Mouse (Mus musculus) thymus, postnatal 25 days (tissue): ENCODE results near the gene Tgfa.

Source experiments
- DNase-seq: peaks from one replicate; pipeline ENCODE4 v3.0.0; 2022

Gene Tgfa

DNA sequence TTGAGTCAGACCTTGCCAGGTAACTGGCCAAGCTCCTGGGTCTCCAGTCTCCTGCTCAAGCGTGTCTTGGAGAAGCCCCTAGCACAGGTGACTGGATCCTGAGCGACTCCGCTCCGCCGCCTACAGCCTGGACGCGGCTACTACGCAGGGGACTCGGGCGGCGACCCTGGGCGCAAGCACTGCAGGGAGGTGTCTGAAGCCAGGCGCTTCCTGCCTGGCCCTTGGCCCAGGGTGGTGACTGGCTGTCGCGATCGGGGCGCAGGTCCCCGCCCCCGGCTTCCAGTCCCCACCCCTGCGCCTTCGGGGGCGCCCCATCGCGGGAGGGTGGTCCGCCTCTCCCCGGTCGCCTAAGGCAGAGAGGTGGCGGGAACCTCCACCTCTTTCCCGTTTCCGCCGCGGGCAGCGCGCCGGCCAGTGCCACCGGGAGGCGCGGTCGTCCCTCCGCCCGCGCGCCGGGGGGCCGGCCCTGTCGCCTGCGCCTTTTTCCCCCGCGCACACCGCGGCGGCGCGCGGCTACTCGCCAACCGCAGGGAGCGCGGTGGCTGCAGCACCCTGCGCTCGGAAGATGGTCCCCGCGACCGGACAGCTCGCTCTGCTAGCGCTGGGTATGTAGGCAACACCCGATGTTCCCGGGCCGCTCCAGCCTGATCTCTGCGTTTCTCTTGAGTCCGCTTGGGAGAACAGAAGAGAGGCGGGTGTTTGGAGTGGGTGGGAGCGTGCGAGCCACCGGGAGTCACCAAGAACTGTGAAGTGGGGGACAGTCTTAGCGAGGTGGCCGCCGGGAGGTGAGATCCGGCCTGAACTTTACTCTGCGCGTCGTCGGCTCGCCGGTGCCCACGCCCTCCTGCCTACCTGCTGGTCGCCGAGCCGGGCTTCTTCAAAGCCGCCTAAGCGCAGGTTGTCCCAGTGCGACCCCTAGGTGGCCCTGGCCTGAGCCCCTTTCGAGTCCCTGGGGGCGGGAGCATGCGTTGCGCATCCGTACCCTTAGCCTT, at the start of gene Tgfa:
TSS of gene Tgfa (plus strand) at position 283 of the 992 bp plus-strand sequence.
- peak; percentile 25 for DNase-seq

DNA sequence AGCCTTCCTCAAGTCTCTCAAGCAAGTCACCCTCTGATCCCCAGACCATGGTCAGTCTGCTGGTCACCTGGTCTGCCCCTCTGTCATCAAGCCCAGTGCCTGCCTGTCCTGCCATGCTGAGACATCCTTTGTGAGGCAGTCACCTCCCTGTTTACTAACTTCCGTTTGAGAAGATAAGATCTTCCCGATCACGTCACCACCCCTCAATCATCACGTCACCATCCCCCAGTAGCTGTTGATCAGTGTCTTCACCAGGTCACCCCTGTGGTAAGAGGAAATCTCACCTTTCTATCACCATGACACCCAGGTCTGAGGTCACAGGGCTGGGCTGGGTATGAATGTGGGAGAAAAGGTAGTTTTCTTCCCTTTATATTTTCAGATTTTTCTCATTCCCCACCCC, 46.5 kb upstream of the Tgfa start:
- DNase-seq: no peak

DNA sequence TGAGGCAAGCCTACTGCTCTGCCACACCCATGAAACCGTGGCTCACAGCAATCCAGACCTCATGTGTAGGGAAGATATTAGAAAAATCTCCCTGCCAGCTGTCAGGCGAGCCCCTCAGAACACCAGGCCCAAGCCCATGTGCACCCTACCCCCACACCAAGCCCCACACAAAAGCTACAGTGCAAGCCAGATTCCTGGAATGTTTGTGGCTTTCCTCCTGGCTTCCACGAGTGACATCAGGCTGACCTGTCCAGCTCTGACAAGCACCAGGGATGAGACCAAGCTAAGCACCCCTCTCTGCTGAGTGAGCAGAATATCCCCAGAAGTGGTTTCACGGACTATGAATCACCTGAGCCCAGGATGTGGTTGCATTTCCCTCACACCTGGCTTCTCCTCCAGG, 46.0 kb upstream of the Tgfa start:
- no peak for DNase-seq

DNA sequence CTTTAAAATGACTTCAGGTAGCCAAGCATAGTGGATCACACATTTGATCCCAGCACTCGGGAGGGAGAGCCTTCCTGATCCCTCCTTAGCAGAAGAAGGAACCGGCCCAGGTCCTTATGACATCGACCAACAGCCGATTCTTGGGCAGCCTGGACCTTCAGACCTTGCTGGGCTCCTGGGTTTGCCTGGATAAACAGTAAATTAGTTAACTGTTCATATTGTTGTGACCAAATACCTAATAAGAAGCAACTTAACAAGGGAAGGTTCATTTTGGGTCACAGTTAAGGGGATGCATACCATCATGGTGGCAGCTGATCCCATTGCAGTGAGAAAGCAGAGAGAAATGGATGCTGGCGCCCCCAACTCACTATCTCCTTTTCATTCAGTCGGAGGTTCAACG, 42.3 kb upstream of the Tgfa start:
- no peak for DNase-seq

DNA sequence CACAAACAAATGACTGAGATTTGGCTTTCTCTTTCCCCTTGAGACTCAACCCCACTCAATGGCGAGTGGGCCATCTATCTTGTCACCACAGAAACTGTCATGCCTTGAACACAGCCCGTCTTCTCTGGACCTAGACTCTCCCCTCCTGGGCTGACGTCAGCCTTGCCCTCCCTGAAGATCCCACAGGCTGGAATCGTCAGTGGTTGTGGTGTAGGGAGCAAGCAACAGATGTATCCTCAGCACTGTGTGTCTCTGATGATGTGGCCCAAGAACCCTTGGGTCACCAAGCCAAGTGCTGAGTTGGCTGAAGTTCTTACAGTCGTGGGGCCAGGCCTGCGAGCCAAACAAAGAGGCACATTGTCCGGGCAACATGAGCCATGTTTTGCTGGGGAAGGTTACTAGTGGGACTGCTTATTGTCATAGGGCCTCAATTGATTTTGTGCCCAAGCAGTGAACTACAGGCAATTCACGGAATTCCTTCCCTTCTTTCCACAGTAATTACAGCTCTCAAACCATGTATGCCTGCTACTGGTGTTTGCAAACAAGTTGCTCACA, 41.5 kb upstream of the Tgfa start:
- no peak for DNase-seq

DNA sequence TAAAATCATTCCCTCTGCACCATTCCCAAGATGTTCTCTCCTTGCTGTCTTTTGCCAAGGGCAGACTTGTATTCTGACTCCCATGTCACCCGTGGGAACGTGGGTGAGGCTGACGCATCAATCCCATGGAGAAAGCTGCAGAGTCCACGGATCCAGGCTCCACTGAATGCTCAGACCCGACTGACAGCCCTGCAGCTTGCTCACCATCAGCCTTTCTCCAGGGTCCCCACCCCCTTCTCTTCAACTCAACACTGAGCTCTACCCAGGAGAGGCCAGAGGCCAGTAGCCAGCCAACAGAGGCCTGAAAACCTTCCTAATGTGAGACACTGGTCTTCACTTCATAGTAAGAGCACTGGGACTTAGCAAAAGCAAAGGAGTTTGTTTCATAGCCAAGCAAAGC, 41.0 kb upstream of the Tgfa start:
- no peak for DNase-seq

DNA sequence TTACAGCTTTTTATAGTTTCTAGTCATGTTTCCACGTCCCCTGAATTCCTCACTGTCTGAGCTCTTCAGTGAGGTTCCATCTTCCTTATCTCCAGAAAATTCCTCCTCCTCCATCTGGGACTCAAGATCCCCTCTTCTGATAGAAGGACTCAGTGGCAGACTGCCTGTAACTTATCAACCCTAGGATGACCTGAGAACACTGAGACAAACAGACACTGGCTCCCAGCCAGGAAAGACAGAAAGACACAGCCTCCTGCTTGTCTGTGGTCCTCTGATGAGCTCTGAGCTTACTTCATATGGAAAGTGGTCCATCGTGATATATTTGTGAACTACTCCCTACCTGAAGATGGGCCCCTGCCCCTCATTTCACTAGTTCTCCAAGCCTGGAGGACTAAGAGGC, 40.5 kb upstream of the Tgfa start:
- DNase-seq: no peak

DNA sequence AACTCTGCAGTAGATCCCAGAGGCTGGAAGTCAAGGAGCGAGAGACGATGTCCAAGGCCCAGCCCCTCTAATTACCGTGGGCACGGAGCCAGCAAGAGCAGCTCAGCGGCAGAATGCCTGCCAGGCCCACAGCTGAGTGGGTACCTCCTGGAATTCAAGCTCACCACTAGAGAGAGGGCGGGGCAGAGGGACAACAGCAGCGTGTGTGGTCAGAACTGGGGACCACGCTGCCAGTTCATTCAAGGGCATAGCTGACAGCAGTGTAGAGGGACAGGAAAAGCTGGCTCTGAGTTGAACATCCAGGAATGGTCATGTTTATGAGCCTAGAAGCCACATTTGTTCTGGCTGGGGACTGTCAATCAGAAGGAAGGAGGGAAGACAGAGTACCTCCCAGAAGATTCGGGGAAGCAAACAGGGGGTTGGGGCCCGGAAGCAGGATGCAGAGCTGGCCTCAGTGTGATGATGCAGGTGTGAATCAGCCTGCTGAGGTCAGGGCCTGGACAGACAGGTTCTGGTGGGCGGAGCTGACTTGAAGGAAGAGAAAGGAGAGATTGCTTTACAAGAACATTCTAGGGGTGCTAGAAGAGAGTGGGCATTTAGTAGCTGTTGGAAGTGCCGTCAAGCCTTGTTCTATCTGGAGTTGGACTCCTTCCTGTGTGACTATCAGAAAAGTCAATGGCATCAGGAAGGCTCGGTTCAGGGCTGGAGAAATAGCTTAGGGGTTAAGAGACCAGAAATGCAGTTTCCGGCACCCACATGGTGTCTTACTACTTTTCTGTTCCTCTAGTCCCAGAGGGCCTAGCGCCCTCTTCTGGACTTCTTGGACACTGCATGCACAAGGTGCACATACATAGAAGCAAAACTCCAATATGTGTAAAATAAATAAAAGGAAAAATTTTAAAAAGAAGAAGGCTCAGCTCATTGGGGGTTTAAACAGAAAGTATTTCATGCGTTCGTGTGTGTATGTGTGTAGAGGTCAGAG, 37.5 kb upstream of the Tgfa start:
- no peak for DNase-seq

DNA sequence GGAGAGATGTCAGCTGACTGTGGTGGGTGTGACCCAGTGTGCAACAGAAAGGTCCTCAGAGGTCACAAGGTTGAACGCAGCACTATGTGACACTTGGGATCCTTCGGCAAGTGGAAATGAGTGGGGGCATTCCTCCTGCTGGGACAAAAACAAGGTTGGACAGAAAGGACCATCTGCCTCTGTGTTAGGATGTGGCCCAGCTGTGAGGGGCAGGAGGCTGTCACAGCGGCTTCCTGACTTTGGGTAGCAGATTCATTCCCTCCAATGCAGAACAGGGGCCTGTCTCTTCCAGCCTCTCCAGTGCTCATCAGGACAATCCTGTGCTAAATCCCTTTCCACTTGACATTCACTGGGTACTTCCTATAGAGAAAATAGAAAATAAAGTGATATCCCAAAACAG, 34.1 kb upstream of the Tgfa start:
- DNase-seq: no peak

DNA sequence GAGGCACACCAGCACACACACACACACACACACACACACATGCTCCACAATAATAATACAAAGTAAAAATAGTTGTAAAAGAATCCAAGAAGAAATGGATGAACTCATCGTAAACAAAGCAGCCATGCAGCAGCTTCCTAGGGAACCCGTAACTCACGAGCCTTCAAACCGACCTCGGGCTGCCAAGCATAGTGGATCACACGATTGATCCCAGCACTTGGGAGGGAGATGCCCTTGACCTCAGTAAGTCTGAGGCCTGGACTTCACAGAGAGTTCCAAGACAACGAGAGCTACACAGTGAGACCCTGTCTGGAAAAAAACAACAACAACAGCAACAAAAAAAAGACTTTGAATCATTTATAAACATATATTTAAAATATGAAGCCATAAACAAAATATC, 33.4 kb upstream of the Tgfa start:
- no peak for DNase-seq

DNA sequence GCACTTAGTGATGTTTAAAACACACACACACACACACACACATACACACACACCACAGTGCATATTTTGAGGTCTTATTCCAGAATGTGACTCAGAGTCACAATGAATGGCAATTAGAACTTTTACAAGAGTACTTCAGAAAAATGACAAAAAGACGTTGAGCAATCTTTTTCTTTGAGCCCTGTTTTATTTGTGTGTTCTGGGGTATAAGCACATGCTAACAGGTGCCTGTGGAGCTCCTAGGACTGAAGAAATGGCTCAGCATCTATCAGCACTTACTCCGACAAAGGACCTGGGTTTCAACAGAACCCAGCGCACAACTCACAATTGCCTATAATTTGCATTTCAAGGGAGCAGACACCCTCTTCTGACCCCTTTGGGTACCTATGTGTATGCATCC, 31.0 kb upstream of the Tgfa start:
- no peak for DNase-seq

DNA sequence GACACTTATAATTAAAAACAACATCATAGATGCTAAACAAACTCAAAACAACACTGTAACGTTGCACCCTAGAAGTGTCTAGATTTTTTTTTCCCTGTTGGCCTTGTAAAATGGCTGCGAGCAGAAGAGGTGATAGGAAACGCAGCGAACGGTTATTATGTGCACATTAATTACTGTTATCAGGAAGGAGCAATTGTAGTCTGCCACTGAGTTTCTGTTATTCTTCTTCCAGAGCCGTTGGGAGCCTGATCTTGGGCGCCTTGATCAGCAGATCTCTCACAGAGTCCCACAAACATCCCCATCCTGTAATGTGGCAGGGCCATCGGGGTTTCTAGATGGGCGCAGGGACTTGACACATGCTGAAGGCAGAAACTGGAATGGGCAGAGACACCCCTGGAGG, 28.6 kb upstream of the Tgfa start:
- no peak for DNase-seq

DNA sequence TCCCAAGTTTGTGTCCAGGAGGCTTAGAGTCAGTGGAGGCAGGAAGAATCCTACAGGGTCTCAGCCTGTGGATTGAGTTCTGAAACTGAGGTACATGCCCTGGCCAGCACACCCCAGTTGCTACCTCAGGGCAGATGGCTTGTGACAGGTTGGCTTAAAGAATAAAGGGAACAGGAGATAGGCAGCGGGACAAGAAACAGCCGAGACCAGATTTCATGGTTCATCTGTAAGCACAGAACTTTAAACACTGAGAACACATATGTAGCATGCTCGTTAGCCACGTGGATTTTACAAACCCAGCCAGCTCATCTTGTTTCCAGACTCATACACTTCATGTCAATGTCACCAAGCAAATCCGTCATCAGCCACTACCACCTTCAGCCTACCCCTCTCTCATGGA, 27.2 kb upstream of the Tgfa start:
- DNase-seq: no peak

DNA sequence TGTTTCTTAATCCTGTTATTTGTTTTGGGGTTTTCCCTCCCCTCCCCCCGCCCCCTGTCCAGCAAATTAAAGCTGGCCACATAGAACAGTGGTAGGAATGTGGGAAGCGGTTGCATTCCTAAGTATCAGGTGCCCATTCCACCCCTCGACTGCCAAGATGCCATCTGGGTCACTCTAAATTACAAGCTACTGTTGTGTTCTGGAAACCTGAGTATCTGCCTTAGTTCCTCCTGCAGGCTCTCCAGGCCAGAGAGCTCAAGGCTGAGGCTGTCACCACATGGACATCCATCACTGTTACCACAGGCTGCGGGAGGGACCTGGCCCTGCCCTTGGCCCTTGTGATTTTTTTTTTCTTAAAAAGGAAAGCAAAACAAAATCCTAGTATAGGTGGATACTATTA, 25.9 kb upstream of the Tgfa start:
- DNase-seq: no peak

DNA sequence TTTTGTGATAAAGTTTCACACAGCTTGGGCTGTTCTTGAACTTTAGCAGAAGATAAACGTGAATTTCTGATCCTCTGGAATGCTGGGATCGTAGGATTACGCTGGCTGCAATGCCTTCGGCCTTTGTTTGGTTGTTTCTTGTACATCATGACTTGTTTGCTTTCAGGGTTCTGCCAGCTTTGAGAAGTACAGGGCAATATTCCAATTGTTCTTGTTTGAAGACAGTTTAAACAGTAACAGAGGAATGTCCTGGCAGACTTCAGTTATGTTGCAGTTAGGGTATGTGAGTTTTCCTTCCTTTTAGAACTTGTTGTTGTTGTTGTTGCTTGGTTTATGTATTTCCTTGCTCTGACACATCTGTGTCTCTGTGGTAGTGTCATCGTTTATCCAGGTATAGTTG, 18.8 kb upstream of the Tgfa start:
- no peak for DNase-seq

DNA sequence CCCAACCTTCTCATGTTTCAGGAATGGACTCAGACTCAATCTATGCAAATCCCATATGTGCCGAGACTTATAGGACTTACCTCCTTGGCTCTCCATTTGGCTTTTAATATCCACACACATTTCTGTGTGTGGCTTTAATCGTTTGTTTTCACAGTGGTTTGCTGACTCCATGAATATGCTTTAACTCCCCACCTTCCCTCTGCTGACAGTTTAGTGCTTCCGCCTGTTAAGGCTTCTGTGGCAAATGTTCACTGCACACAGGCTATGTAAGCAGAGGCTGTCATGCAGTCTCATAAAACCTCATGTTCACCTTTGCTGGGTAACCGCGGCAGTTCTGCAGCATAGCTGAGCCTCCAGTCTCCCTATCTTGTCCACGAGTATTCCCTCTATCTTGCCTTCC, 18.3 kb upstream of the Tgfa start:
- no peak for DNase-seq

DNA sequence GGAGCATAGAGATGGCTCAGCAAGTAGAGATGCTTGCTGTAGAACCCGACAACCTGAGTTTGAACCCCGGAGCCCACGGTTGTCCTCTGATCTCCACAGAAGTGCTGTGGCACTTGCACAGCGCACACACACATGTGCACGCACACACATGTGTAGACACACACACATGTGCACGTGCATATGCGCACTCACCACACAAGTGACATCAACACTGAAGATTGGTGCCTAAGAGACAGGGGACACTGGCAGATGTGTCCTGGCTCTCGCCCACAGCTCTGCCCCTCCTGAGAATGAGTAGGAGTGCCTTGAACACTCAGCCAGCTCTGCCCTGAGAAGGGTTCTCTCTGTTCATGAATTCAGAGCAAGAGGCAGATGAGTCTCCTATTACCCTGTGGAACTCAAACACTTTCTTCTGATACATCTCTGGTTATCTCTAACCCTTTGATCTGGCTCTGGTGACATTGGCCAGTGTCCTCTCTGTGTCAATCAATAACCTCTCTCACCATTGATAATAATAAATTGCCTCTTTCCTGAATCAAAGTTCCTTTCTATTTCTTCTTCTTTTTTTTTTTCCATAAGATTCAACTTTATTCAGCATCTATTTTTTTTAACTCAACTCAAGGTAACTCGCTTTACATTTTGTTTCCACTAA, 17.6 kb upstream of the Tgfa start:
- no peak for DNase-seq

DNA sequence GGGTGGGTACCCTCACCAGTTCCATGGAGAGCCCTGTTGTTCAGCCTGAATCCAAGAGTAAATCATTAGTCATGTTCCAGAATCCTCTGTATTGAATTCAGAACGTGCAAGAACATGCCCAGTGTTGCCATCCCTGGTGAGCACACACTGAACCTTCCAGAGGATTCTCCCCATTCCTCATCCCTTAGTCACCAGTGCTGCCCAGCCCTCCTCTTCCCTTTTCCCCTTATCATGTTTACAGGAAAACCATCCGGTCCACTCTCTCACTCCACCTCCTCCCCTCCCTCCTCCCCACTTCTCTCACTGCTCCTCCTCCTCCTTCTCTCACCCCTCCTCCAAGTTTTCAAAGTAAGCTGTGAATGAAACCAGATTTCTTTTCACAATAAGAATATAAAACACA, 14.4 kb upstream of the Tgfa start:
- DNase-seq: no peak

DNA sequence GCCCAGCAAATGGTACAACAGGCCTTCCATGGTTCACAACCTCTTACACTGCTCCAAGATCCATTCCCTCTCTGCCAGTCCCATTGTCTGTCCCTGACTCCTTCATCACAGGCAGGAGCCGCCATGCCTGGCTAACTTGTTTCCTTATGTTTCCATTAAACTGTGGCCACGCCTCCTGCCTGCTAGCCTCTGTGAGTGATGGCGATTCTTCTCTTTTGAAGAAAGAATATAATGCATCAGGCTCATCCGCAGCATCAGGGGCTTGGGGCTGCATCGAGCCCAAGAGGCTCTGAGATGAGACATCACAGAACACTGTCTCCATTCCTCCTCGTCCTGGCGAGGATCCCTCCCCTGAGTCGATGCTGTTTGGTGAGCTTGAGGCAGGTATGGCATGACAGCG, 13.0 kb upstream of the Tgfa start:
- DNase-seq: no peak

DNA sequence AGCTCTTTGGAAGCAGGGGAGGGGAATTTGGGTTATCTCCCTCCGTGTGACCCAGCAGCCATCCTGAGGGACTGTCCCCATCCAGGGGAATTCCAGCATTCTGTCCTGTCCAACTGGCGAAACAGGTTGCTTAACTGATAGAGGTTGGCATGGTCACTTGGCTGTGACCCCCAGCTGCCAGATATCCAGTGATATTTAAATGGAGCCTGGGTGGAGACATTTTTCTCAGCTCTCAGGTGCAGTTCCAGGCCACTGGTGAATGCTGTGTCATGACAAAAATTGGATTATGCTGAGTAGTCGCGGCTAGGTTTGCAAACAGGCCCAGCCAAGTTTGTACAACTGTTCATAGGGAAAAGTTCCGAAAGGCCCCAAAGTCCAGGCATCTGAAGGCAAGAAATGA, 12.4 kb upstream of the Tgfa start:
- no peak for DNase-seq

DNA sequence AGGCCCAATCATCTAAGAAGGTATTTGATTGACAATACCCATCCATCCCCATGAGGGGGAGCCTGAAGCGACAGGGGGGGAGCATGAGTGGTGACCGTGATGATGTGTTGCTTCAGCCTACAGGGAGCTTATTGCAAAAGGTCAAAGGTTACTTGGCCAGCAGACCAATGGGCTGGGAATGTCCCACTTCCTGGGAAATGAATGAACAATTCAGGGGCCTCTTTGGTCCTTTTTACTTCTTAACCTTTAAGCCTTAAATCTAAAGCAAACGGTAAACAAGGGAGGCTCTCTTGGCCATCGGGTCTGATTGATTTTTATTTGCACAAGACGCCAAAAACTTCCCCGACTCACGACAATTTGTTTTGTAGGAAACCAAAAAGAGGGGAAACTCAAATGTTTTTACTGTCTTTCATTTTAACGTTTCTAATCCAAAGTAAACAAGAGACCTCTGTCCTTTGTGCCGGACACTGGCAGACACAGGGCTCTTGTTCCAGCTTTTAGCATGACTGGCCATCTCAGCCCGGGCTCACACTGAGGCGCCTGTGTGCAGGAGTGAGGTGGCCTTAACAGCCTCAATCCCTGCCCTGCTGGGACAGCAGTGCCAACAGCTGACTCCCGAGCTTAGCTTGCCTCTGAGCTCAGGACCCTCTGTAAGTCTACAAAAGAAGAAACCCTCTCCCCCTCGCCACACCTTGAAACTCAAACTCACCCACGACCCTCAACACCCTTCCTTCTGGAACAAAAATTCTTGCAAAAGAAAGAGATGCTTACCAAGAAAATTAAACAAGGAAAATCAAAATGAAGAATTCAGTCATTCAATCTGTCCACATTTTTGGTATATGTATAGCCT, 8.7 kb upstream of the Tgfa start:
- DNase-seq: no peak
